Mouse (Mus musculus): ENCODE measurements at regions not wholly inside any gene's neighbourhood (a gene's known extent, or its start where the extent isn't known, plus 50 kb on each side); places are given as distances from the start of the nearest gene placed in this dataset.
A peak's percentile ranks its signal among the peaks of the same experiment; 100 is the strongest.
"Not testable (repeated sequence)": the region's sequence is repeated elsewhere in the genome, so short reads cannot be mapped to it uniquely, and the experiment has no call there.

DNA sequence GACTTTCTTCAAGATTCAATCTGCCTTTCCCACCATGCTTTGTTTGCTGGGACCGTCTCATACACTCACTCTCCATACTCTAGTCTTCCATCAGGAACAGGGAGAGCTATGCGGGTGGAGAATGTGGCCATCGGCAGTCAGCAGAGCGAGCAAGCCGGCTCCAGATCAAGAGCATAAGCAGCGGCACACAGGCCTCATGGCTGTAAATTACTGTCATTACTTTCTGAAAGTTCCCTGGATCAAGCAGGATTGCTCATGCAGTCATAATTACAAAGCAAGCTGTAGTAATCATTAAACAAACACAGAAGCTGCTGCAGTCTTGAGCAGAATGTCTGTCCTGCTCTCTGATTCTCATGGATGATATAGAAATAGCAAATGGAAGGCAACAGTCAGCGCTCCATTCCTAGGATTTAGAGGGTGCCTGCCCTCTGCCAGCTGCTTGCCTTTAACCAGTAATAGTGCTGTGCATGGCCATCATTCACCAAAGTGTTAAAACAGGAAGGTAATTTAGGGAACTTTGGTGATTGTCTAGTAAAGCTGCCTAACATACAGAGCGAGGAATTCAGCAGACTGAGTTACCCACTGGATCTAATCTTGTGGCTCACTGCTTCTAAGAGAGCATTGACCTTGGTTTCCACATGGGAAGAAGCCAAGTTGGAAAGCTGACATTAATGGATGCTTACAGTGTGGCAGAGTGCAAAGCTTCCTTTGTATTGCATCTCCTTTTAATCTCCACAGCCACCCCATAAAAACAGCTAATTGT, 298.2 kb downstream of the 1190002N15Rik start:
- peak; percentile 3 to 6 for DNase-seq

DNA sequence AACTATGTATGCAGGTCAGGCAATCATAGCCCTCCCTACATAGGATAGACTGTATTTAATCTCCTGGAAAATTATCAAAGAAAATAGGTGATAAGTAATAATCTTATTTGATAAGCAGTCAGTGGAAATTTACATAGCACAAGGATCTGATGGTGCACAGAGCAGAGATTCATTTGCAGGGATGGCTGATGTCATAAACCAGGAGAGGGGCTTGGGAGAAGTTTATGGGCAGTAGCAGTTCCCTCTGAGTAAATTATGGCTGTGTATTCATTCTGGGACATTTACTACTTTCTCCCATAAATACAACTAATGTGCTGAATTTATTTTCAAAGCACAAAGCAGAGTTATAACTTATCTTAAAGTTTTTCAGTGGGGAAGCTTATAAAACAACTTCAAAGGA, 299.3 kb downstream of the 1190002N15Rik start:
- no peak for DNase-seq

DNA sequence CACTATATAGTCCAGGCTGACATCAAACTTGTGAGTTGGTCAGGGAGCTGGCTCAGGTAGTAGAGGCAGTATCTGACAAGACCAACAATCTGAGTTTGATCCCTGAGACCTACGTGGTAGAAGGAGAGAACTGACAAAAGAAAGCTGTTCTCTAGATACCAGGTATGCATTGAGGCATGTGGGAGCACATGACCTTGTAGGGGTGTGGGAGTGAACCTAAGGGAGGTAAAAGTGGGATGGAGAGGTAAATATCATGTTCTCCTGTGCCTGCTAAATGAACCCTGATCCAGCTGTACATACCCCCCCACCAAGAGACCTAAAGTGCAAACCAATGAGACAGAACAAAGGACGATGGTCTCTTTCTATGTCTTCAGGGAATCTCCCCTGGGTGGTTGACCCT, 308.3 kb downstream of the 1190002N15Rik start:
- DNase-seq: no peak

DNA sequence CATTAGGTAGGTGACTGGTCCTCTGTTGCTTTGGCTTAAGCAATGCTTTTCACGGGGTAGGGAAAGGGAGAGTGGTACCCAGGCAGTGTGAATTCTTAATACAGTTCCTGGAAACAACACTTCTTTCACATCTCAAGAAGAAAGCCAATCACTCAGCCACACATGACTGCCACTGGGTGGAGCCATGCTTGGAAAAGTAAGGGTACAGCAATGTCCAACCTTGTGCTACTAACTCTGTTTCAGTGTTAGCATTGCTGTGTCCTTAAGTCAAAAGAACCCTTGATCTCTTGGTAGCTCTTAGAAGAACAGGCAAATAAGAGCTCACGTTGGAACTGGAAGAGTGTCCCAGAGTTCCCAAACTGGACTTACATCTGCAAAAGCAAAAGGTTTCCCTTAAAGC, 318.8 kb downstream of the 1190002N15Rik start:
- peak in 1 of 2 experiments; percentile 5 for DNase-seq

DNA sequence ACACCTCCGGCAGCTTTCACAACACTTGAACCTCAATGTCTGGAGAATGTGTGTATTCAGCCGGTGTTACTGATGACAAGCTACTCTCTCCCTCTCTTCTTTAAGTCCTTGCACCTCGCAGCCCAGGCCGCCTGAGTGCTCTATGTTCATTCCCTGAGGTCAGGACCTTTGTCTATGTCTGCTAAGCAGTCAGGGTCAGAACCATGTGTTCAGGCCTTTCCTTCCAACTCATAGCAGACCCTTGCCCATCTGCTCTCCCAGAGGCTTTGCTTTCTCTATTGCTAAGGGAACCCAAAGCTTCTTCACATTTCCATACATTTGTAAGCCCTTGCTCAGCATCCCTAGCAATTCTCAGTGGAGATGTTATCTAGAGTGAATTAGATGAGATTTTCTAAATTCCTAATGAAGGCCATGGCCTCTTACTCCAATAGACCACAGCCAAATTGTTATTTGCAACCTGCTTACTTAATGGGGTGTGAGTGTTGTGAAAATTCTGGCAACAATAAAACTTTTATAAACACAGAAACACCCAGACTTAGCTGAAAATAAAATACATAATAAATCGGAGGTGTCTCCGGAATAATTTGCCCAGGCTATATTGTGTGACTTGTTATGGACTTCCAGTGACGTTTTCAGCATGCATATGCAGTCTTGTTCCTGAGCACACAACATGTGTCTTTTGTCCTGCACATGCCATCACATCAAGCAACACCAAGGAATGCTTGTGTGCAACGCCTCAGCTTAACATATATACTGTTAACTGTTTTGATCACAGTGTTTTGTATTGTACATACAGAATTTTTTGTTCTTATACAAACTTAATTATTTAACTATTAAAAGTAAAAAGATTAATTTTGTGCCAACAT, 321.2 kb downstream of the 1190002N15Rik start:
- no peak for DNase-seq

DNA sequence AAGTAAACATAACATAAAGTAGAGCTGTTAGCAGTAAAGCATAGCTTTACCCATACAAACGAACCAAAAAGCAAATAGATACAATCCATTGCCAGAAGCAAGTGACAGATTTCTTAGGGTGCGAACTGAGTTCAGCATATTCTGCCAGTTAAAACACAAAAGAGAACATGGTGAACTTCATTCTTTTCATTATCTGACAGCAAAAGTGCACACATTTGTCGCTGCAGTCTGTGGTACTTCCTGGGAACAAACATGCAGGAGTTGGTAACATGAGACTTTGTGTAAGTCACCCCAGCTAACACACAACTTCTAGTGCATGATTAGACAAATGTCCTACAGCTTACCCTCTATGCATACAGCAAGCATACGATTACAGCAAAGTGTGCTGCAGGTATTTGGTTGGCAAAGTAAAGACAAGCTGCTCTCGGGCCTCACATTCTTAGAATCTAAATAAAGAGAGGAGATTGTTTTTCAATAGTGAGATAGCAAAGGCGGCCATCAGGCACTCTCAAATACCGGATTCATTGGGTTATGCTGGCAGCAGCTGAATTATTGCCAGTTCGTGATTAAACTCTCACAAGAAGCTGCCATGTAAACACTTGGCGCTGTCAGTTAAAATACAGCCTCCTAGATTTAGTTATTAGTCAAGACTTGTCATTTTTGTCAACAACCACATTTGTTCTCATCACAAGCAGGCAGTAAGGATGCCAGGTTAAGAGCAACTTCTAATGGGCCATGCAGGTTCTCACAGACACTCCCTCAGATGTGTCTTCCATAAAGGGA, 327.2 kb downstream of the 1190002N15Rik start:
- no peak for DNase-seq

DNA sequence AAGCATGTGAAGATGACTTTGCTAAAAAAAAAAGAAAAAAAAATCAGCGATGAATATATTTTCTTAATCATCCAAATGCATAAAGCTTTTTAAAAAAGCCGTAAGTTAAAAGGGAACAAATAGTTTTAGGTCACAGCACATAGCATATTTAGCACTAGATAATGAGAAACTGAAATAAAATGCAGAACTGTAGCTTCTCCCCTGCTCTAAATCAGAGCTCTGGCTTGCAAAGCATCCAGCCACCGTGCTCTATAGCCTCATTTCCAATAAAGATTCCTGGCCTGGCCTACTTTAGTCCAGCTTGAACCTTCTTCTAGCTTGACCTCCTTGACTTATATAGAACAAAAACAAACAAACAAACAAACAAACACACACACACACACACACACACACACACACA, 328.9 kb downstream of the 1190002N15Rik start:
- DNase-seq: no peak

DNA sequence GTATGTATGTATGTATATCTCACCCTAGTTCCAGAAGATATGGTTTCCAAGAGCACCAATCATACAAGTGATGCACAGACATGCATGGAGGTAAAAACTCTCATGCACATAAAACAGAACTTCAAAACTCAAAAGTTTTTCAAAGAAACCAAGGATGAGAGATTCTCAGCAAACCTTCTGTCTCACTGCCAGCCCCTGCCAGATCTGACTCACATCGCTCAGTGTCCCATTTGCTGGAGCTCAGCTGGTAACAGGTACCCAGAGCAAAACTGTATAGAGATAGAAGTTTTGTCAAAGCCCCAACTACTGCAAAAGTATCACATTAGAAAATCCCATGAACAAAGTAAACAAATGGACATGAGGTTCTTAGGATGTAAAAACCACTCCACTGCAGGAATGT, 337.0 kb downstream of the 1190002N15Rik start:
- DNase-seq: no peak

DNA sequence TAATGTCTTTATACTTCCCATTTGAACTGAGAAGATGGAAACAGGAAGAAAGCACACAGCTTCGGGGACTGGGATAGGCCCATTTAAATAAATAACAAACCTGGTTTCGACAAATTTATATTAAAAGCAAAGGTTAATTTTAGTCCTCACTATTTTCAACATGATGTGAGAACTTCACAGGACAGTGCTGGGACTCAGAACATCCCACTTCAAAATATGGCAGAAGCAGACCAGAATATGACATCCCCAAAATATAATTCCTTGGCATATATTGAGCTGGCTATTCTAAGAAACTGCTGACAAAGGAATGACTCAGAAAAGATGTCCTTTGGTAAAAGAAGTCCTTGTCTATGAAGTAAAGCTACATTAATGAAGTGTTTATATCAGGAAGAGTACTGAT, 338.0 kb downstream of the 1190002N15Rik start:
- DNase-seq: no peak

DNA sequence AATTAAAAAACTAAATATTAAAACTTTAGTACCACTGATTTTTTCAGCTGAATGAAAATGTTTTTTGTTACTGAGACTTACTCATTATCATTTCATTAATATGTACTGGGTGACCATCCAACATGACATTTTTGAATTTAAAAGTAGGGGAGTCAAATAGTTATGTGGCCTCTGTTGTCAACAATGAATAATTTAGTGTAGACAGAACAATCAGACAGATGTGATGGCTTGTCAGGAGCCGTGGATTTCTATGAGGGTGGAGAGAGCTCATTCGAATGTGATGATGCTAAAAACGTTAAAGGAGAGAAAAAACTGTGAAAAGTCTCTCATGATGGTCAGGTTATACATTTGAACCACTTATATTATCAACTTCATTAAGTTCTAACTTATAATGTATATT, 346.8 kb downstream of the 1190002N15Rik start:
- DNase-seq: no peak

DNA sequence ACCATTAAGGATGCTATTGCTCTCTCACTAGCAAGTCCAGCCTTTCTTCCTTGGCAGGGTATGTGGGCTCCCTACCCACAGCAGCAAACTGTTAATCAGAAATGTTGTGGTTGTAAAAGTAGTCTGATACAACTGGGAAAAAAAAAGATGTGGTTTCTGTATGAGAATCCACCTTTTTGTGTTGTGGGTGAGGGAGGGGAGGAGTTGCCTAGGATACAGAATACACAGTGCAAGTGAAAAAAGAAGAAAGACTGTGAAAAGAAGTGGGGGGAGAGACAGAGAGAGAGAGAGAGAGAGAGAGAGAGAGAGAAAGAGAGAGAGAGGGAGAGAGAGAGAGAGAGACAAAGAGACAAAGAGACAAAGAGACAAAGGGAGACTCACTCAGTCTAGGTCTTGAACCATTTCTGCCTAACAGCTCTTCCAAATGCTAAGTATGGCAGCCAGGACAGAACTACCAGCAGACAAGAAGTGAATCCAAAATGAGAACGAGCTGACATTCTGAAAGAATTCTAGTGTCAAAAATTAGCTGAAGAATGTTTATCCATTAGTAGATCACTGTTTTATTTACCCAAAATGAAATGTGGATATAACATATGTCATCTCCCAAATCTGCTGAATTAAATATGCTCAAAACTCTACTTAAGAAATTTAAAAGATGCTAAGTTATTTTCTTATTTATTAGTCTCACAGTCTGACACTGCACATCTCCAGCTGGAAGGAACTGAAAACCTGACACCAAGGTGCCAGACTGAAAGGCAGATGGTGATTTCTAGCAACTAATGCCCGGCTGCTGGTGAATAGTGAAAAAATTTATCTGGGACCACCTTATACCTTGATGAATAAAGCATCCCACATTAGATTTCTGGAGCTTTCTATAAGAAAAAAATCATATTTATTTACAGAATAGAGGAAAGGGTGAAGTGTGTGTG, 347.7 kb downstream of the 1190002N15Rik start:
- no peak for DNase-seq

DNA sequence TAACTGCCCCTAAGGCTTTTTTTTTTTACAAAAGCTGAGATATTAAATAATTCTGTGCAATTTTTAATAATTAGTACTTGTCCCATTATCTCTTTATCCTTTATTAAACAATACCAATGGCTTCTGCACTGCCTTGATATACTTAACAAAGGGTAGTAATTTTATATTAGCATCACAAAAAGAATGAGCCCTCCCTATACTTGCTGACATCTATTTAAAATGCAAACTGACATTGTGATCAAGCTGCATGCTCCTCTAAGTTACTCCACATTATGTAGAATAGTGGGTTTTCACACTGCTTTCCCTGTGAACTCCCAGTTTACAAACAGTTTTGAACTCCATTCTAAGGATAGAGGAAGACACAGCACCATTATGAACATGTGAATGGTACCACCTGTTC, 349.8 kb downstream of the 1190002N15Rik start:
- no peak for DNase-seq

DNA sequence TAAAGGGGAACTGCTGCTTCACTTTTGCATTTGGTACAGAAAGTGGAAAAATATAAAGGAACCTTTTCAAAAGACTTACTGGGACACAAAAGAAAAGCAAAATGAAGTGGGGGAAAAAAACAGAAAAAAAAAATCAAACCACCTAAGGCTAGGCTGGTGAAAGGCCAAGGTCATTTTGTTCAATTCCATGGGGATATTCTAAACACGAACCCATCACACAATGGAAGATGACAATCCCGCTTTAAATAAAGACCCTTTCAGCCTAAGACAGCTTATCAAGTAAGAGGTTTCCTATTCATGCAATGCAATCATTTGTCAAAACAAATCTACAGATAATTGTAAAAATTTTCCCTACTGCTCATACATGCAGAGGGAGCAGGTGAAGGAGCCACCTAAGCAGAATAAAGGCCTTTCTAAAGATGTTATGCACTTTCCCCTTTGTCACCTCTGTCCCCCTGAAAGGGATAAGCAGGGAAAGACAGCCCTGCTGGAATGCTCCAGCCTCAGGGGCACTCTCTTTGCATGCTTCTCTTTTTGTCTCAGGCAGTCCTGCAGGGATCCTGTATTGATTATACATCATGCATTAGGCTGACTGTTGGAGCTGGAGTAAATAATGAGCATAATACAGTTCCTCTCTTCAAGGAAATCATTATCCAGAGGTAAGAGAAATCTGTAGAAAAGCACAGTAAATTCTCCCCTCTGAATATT, 367.8 kb downstream of the 1190002N15Rik start:
- no peak for DNase-seq

DNA sequence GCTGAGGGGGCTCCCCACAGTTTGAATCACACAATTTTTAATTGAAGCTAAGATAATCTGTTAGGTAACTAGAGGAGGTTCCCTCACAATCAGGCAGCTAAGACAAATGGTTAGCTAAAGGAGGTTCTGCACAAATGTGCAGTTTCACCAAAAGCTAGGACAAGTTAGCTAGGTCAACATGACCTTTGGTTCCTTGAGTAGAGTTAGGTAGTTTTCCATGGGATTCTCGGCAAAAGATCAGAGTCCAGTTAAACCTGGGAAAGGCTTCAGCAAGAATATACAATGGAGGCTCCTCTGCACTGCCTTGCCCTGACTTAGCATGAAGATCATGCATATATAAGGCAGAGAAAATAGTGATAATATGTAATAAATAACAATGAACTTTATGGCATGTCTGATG, 374.2 kb downstream of the 1190002N15Rik start:
- DNase-seq: no peak

DNA sequence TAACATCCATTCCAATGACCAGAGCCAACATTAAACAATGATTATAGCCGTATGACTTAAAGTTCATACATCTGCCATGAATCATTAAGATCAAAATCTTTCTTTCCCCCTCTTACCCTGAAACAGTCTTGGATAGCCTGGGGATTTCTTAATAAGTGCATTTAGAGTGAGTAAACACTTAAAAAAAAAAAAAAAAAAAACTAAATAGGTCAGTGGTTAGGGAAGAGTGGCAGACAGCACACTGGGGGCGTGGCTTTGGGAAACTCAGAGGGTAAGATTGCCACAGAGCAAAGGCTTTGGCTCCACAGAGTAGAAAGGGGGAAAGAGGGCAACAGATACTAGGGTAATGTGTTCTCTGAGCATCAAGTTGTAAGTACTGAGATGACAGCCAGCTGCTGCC, 382.3 kb downstream of the 1190002N15Rik start:
- DNase-seq: no peak

DNA sequence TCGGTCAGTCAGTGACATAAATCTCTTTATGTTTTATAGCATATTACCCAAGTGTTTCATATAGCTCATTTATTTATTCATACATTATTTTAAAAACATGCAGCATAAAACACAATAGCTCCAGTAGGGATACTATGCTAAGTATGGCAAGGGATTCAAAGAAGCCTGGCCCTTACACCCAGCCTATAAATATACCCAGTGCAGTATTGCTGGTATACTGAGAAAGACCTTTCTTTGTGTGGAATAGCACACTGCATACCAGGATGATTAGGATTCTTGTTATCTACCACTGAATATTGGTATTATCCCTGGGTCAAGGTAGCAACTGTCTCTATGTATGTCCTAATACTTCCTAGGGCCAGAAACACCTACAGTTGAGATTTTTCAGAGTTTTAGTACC, 389.4 kb downstream of the 1190002N15Rik start:
- no peak for DNase-seq

DNA sequence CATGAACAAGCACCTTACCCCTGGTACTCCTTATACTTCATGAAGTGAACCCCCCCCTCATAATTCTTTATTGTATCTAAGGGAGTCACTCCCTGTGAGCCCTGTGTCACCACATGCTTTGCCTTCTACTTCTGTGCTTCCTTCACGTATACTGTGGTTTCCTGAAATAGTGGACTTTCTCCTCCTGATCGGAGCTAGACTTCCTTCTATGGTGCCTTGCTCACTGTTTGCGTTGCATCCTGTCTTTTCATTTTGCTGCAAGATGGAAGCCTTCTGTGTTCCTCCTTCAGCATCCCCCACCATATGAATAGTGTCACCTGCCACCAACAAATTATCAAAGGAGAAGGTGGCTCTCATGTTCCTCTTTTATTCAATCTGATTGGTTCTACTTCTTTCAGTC, 391.1 kb downstream of the 1190002N15Rik start:
- DNase-seq: no peak

DNA sequence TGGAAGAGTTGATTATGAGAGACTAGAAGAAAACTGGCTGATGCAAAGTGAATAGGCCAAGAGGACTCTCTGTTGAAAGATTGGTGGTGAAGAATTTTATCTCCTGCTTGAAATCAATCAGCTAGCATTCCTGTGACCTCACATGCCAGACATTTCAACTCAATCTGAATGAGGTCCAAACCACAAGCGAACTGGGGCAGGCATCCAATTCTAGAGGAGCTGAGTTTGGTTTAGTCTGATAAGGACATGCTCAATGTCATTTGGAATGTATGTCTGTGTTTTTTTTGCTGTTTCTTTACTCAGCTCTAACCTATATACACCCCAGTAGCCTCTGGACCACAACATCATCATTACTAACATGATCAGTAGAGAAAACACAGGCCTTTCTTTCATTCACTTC, 401.4 kb downstream of the 1190002N15Rik start:
- DNase-seq: no peak

DNA sequence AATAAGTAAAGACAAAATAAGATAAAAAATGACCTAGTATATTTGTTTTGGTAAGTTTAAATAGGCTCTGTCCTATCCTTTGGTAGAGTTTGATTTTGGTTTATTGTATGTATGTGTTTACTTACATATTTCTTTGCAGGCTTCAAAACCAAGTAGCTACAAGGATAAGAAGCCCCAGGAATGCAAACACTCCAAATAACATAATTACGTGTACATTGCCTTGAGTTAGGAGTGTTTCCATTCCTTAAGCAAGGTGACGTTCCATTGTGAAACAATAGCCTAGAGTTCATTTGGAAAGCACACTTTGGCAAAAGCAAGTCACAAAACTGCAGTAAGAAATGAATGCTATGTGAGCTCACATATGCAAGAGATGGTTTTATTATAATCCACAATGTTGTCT, 404.2 kb downstream of the 1190002N15Rik start:
- no peak for DNase-seq

DNA sequence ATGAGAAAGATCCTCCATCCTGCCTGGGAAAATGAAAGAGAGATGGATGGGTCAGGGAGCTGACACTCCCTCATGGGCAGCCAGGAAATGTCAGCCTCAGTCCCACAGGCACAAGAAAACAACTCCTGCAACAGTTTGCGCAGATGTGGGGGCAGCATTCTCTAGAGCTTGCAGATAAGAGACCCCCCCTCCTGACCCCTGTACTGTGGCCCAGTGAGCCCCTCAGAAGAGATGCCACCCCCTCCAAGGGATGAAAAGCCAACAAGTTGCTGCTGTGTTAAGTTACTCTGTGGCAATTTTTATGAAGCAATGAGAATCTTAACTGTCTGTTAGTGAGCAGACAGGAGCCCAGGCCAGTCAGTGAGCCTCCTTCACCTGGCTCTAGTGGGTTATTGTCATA, 406.5 kb downstream of the 1190002N15Rik start:
- DNase-seq: no peak

DNA sequence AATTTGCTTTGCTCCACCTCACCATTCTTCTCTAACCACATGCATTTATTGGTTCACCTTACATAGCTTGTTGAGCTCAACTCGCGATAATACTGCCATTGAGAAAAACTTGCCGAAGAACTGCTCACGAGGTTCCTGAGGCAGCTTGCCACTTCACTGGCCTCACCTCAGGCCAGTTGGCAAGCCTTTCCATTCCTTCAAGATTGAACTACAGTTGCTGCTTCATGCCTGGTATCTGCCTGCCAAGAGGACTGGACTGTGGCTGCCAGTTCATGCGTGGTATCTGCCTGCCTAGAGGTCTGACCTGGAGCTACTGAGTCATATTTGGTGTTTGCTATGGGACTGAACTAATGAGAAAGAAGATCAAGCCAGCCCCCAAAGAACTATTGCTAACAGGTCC, 420.9 kb downstream of the 1190002N15Rik start:
- DNase-seq: peak; percentile 0 to 30

DNA sequence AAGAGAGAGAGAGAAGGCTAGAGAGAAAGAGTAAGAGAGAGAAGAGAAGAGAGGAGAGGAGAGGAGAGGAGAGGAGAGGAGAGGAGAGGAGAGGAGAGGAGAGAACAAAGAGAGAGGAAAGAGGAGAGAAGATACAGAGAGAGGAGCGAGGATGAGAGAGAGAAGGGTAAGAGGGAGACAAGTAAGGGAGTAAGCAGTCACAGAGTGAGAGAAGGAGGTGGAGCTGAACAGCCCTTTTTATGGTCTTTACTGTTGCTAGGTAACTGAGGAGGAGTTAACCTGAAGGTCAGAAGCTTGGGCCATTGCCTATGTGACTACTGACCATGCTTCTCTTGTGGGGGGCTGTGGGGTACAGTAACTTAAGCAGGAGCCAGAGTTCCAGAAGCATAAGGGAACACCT, 430.2 kb downstream of the 1190002N15Rik start:
- not testable (repeated sequence) for DNase-seq
